Mouse (Mus musculus) liver, adult 2 months (tissue): Measurements from ENCODE around the gene Gga2. TPM values are rescaled to one million over a fixed set of nuclear protein-coding genes. Genes with fewer than 3 reads are reported as not detected.
A peak's percentile ranks its signal among the peaks of the same experiment; 100 is the strongest.

Experiments used
- DNase-seq: peaks from one replicate; pipeline ENCODE4 v3.0.0-alpha.2; 2011; ENCODE audit warnings: low read depth, low spot score; ENCODE audit errors: extremely low read depth
- H3K27ac ChIP-seq: fragments of 200-500 bp; replicated peaks from 2 replicates; pipeline ENCODE4 v1.5.1; 2012; ENCODE audit warnings: low read depth, mild to moderate bottlenecking, control low read depth, inconsistent platforms, low read length; ENCODE audit not compliant: insufficient read depth
- H3K27me3 ChIP-seq: fragments of 200-500 bp; 2 replicates; pipeline ENCODE4 v1.6.1; 2012; ENCODE audit warnings: mild to moderate bottlenecking, moderate library complexity, low read length, inconsistent platforms; ENCODE audit not compliant: control insufficient read depth, insufficient read depth
- H3K36me3 ChIP-seq: fragments of 200-500 bp; 2 replicates; pipeline ENCODE4 v1.6.1; 2012; ENCODE audit warnings: low read length, inconsistent platforms; ENCODE audit not compliant: control insufficient read depth, insufficient read depth
- H3K4me1 ChIP-seq: fragments of 200-500 bp; 2 replicates; pipeline ENCODE4 v1.6.1; 2011; ENCODE audit warnings: low read length; ENCODE audit not compliant: control insufficient read depth, insufficient read depth
- H3K4me3 ChIP-seq: fragments of 200-500 bp; 2 replicates; pipeline ENCODE4 v1.5.1; 2011; ENCODE audit warnings: low read depth, mild to moderate bottlenecking, control low read depth, low read length, moderate library complexity; ENCODE audit not compliant: insufficient read depth
- H3K79me2 ChIP-seq: fragments of 200-500 bp; 2 replicates; pipeline ENCODE4 v1.6.1; 2012; ENCODE audit warnings: inconsistent platforms, mild to moderate bottlenecking, low read length, moderate library complexity; ENCODE audit not compliant: control insufficient read depth, insufficient read depth
- H3K9ac ChIP-seq: fragments of 200-500 bp; 2 replicates; pipeline ENCODE4 v1.6.1; 2012; ENCODE audit warnings: low read depth, mild to moderate bottlenecking, control low read depth, inconsistent platforms, low read length
- CTCF ChIP-seq: fragments of 200-500 bp; IDR thresholded peaks from 2 replicates; pipeline ENCODE4 v1.5.1; 2011; ENCODE audit warnings: low read depth, low read length, control low read depth
- POLR2A ChIP-seq: fragments of 200-500 bp; IDR thresholded peaks from 2 replicates; pipeline ENCODE4 v1.6.1; 2011; ENCODE audit warnings: low read length, control low read depth; ENCODE audit not compliant: insufficient read depth; ENCODE audit errors: extremely low read depth
- WGBS: fragments of 180-500 bp; shearing (Covaris S2); methylation state at CpG from one replicate; pipeline ENCODE4 v1.1.7; 2018; 5-methylcytosine and 5-hydroxymethylcytosine counted together
- polyA plus RNA-seq: library from polyadenylated mRNA; depleted of rRNA; stranded (reverse); fragments of >200 nt; gene quantifications from 2 replicates; pipeline ENCODE4 v1.2.3, GENCODE M21; 2012
- total RNA-seq: library from RNA; depleted of rRNA; stranded (reverse); fragments of >200 nt; gene quantifications from 2 replicates; pipeline ENCODE4 v1.2.3, GENCODE M21; 2014

Gga2 gene
- total and polyA plus RNA-seq, 2 experiments: 7.7 to 13.5 TPM

- H3K4me1 ChIP-seq: no peaks in the 10 kb centered on the region
- DNase-seq: peak; percentile 93
- no peaks in the 10 kb centered on the region for H3K79me2 ChIP-seq
- peaks cover 40% of the 10 kb centered on the region for H3K36me3 ChIP-seq
- H3K27me3 ChIP-seq: no peaks in the 10 kb centered on the region
- H3K4me3 ChIP-seq: no peak overlapping the region
- no peak for TF ChIP-seq POLR2A
- no peak for TF ChIP-seq CTCF
- no peak overlapping the region for H3K27ac ChIP-seq
- WGBS: 72% methylated on average over 8 of the region's 8 CpGs
- H3K9ac ChIP-seq: no peak overlapping the region
Observed at GRCm38 (mm10) chr7:122044106-122044505, 23.1 kb upstream of the Gga2 start.

- 12% methylated on average over 2 of the region's 2 CpGs for WGBS
- peak; percentile 29 for DNase-seq
- Histone ChIP-seq H3K27ac (no peak overlapping the region), H3K36me3 (peaks cover 21% of the 10 kb centered on the region), H3K4me3 (no peak overlapping the region), H3K27me3 (no peaks in the 10 kb centered on the region), H3K4me1 (no peaks in the 10 kb centered on the region), H3K79me2 (no peaks in the 10 kb centered on the region), H3K9ac (no peak overlapping the region)
- TF ChIP-seq POLR2A: no peak
- TF ChIP-seq CTCF: peak; percentile 42; the same call in 1 of the 2 replicates
Observed at GRCm38 (mm10) chr7:122034348-122034747, 13.3 kb upstream of the Gga2 start.

- 66% methylated on average over 3 of the region's 3 CpGs for WGBS
- no peaks in the 10 kb centered on the region for H3K4me1 ChIP-seq
- TF ChIP-seq CTCF (no peak), POLR2A (no peak)
Observed at GRCm38 (mm10) chr7:122033371-122033770, 12.3 kb upstream of the Gga2 start.

GRCm38 (mm10) chr7:122022131-122022530, 1.1 kb upstream of the Gga2 start:
- H3K36me3 ChIP-seq: no peaks in the 10 kb centered on the region
- H3K9ac ChIP-seq: no peak overlapping the region
- DNase-seq: no peak
- no peak overlapping the region for H3K4me3 ChIP-seq
- H3K27me3 ChIP-seq: no peaks in the 10 kb centered on the region
- H3K4me1 ChIP-seq: peaks cover 3% of the 10 kb centered on the region; the same call in 1 of the 2 replicates
- no peak overlapping the region for H3K27ac ChIP-seq
- TF ChIP-seq POLR2A (no peak), CTCF (no peak)
- H3K79me2 ChIP-seq: peaks cover 14% of the 10 kb centered on the region; the same call in 1 of the 2 replicates
- 98% methylated on average over 2 of the region's 2 CpGs for WGBS

More at GRCm38 (mm10) chr7:122033371-122033770, 12.3 kb upstream of the Gga2 start:
- Histone ChIP-seq H3K79me2 (no peaks in the 10 kb centered on the region), H3K9ac (no peak overlapping the region), H3K27me3 (no peaks in the 10 kb centered on the region), H3K36me3 (peaks cover 11% of the 10 kb centered on the region), H3K27ac (no peak overlapping the region), H3K4me3 (no peak overlapping the region)
- DNase-seq: no peak

GRCm38 (mm10) chr7:122020273-122020666, 752 bp downstream of the Gga2 start:
- Histone ChIP-seq H3K36me3 (no peaks in the 10 kb centered on the region), H3K4me3 (peak overlapping the region; percentile 68), H3K4me1 (peaks cover 8% of the 10 kb centered on the region; the same call in 1 of the 2 replicates), H3K79me2 (peaks cover 15% of the 10 kb centered on the region; the same call in 1 of the 2 replicates), H3K27ac (no peak overlapping the region), H3K27me3 (no peaks in the 10 kb centered on the region), H3K9ac (peak overlapping the region; percentile 93)
- 12% methylated on average over 6 of the region's 6 CpGs for WGBS
- no peak for DNase-seq
- TF ChIP-seq POLR2A (no peak), CTCF (no peak)

- Histone ChIP-seq H3K36me3 (no peaks in the 10 kb centered on the region), H3K27ac (no peak overlapping the region), H3K4me3 (no peak overlapping the region), H3K27me3 (no peaks in the 10 kb centered on the region), H3K4me1 (peaks cover 13% of the 10 kb centered on the region), H3K79me2 (peaks cover 15% of the 10 kb centered on the region; the same call in 1 of the 2 replicates), H3K9ac (no peak overlapping the region)
- TF ChIP-seq POLR2A (no peak), CTCF (no peak)
- WGBS: 91% methylated on average over 7 of the region's 7 CpGs
- DNase-seq: no peak
Observed at GRCm38 (mm10) chr7:122018978-122019377, 2.0 kb downstream of the Gga2 start.
